Mouse (Mus musculus) heart, embryonic 16.5 days (tissue): Measurements from ENCODE around the gene Ssbp3. TPM values are rescaled to one million over a fixed set of nuclear protein-coding genes. Genes with fewer than 3 reads are reported as not detected.

Experiments used
- ATAC-seq: fragments of 200-750 bp; cut with Nextera tagmentation; replicated peaks from 2 replicates; pipeline ENCODE4 v1.8.0; 2017; ENCODE audit warnings: moderate number of reproducible peaks; ENCODE audit not compliant: insufficient read depth, low FRiP score; ENCODE audit errors: extremely low read depth
- H3K27ac ChIP-seq: fragments of 300-500 bp; sonication (generic); 2 replicates; pipeline ENCODE4 v1.5.1; 2014; ENCODE audit warnings: mild to moderate bottlenecking, low read length, control low read depth, moderate library complexity
- H3K27me3 ChIP-seq: fragments of 300-500 bp; sonication (generic); 2 replicates; pipeline ENCODE4 v1.6.1; 2014; ENCODE audit warnings: low read length, mixed read lengths; ENCODE audit not compliant: control insufficient read depth, insufficient read depth
- H3K36me3 ChIP-seq: fragments of 300-500 bp; sonication (generic); 2 replicates; pipeline ENCODE4 v1.6.1; 2014; ENCODE audit not compliant: control insufficient read depth, insufficient read depth
- H3K4me1 ChIP-seq: fragments of 300-500 bp; sonication (generic); 2 replicates; pipeline ENCODE4 v1.6.1; 2014; ENCODE audit warnings: low read length, mixed read lengths; ENCODE audit not compliant: control insufficient read depth, insufficient read depth
- H3K4me2 ChIP-seq: fragments of 300-500 bp; sonication (generic); 2 replicates; pipeline ENCODE4 v1.6.1; 2014; ENCODE audit warnings: low read depth, mild to moderate bottlenecking, control low read depth, low read length
- H3K4me3 ChIP-seq: fragments of 300-500 bp; sonication (generic); 2 replicates; pipeline ENCODE4 v1.5.1; 2014; ENCODE audit warnings: mild to moderate bottlenecking, control low read depth, low read length
- H3K9ac ChIP-seq: fragments of 300-500 bp; sonication (generic); 2 replicates; pipeline ENCODE4 v1.6.1; 2014; ENCODE audit warnings: low read length, control low read depth
- H3K9me3 ChIP-seq: fragments of 300-500 bp; sonication (generic); replicated peaks from 2 replicates; pipeline ENCODE4 v1.6.1; 2016; ENCODE audit warnings: low read length; ENCODE audit not compliant: control insufficient read depth
- WGBS: fragments of 180-500 bp; shearing (Covaris S2); extraction: QIAGEN DNeasy Blood & Tissue Kit; methylation state at CpG from one replicate; pipeline ENCODE4 v1.1.7; 2014; 5-methylcytosine and 5-hydroxymethylcytosine counted together
- polyA plus RNA-seq: library from polyadenylated mRNA; unstranded; fragments of >200 nt; fragmentation: Nextera tagmentation; extraction: Ambion mirVana; gene quantifications from 2 replicates; pipeline ENCODE4 v1.2.1, GENCODE M21; 2015

Gene Ssbp3
- polyA plus RNA-seq, 1 experiment from 2014 or later, result 52.9 TPM

DNA sequence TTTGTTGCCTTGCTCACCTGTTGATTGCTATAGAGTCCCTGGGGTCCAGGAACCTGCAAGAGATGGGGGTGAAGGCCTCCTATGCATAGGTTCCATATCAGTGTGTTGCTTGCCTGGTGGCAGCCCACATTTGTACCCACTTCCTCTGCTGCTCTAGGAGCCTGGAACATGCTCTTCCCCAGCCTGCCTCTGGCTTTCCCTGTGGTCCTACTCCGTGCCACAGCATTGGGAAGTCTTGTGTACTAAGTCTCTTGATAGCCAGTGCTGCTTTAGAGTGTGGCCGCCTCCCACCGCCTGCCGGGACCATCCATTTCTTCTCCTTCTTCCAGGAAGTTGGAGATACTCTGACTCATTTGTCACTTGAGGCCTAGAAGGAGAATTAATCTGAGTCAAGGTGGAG lies 13.7 kb downstream of the Ssbp3 start:
- Histone ChIP-seq H3K36me3 (peaks cover 14% of the 10 kb centered on the region), H3K27ac (no peak overlapping the region), H3K4me1 (peaks cover 29% of the 10 kb centered on the region), H3K9ac (no peak overlapping the region), H3K27me3 (no peaks in the 10 kb centered on the region), H3K4me2 (no peak overlapping the region), H3K9me3 (no peaks in the 10 kb centered on the region), H3K4me3 (no peak overlapping the region)
- no peak for ATAC-seq
- 84% methylated on average over 4 of the region's 4 CpGs for WGBS

DNA sequence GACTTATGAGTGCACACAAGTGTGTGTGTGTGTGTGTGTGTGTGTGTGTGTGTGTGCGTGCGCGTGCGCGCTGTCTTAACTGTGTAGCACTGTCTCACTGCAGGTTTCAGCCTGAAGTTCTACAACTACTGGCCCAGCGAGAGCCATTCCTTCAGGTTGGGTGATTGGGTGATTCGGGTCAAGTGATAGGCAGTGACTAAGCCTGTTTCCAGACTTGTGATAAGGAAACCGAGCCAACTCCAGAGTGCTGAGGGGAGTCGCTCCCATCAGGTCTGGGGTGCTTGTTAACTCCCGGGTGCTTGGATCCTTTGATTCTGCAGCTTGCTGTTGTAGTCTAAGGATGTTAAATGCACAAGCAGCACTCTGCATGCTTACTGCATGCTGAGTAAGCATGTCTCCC lies 14.4 kb downstream of the Ssbp3 start:
- no peak overlapping the region for H3K27ac ChIP-seq
- no peak for ATAC-seq
- WGBS, result 68% methylated on average over 10 of the region's 10 CpGs
- H3K9ac ChIP-seq, result no peak overlapping the region
- H3K4me2 ChIP-seq, result no peak overlapping the region
- H3K4me1 ChIP-seq, result peaks cover 29% of the 10 kb centered on the region
- H3K36me3 ChIP-seq, result peaks cover 9% of the 10 kb centered on the region; the same call in 1 of the 2 replicates
- no peaks in the 10 kb centered on the region for H3K9me3 ChIP-seq
- H3K27me3 ChIP-seq, result no peaks in the 10 kb centered on the region
- no peak overlapping the region for H3K4me3 ChIP-seq

DNA sequence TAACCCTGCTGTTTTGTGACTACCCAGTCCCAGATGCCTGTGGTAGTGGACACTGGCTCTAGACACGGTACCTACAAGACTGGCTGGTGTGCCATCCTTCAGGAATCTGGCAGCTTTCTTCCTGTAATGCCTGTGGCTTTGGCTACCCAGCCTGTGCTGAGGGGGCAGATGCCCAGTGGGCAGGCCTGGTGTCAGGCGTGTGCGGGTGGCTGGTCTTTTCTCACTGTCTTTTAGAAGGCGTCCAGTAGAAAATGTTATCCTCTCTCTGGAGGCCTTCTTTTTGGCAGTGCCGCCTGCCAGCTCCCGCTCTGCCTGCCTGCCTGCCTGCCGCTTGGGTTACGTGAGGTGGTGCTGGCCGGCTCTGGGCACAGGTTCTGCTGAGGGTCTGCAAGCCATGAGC lies 15.9 kb downstream of the Ssbp3 start:
- H3K36me3 ChIP-seq, result peaks cover 9% of the 10 kb centered on the region; the same call in 1 of the 2 replicates
- H3K4me1 ChIP-seq, result peaks cover 19% of the 10 kb centered on the region
- H3K4me2 ChIP-seq, result no peak overlapping the region
- ATAC-seq, result no peak
- WGBS, result 89% methylated on average over 9 of the region's 9 CpGs
- H3K9ac ChIP-seq, result no peak overlapping the region
- H3K27me3 ChIP-seq, result no peaks in the 10 kb centered on the region
- H3K4me3 ChIP-seq, result no peak overlapping the region
- H3K27ac ChIP-seq, result no peak overlapping the region
- no peaks in the 10 kb centered on the region for H3K9me3 ChIP-seq

DNA sequence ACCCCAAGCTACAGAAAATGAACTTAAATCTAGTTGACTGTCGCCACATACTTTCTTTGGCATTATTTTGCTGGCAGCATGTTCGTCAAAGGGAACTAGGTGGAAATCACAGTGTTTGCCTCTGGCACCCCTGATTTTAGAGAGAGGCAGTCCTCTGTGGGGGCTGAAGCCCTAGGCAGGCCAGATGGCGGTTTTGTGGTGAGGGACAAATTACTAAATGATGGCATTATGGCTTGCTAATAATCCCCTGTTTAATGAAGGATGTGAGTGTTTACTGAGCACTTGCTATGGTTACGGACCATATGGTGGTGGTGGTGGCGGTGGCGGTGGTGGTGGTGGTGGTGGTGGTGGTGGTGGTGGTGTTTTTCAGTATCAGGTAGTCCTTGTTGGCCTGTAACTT lies 16.5 kb downstream of the Ssbp3 start:
- WGBS, result 92% methylated on average over 6 of the region's 6 CpGs
- no peak overlapping the region for H3K9ac ChIP-seq
- ATAC-seq, result no peak
- H3K4me2 ChIP-seq, result no peak overlapping the region
- peaks cover 13% of the 10 kb centered on the region for H3K4me1 ChIP-seq
- H3K27ac ChIP-seq, result no peak overlapping the region
- H3K27me3 ChIP-seq, result no peaks in the 10 kb centered on the region
- H3K4me3 ChIP-seq, result no peak overlapping the region
- H3K36me3 ChIP-seq, result peaks cover 9% of the 10 kb centered on the region; the same call in 1 of the 2 replicates
- no peaks in the 10 kb centered on the region for H3K9me3 ChIP-seq

DNA sequence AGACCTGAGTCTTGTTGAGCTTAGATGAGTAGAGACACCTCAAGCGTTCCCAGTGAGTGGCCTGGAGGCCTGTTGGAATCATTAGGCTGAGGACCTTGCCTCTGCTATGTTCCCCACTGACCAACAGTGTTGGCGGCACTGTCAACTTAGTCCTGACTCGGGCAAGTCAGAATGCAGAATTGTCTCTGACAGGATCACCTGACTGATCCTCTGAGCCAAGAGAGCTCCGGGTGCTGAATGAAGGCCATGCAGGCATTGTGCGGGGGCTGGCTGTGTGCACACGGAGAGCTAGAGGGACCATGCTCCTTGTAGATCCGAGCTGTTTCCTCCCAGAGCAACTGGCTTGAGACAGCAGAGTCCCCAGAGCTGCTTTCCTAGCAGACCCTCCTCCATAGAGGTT lies 18.5 kb downstream of the Ssbp3 start:
- Histone ChIP-seq H3K4me3 (no peak overlapping the region), H3K9ac (no peak overlapping the region), H3K27me3 (no peaks in the 10 kb centered on the region), H3K4me1 (peaks cover 20% of the 10 kb centered on the region), H3K4me2 (no peak overlapping the region), H3K27ac (no peak overlapping the region), H3K9me3 (no peaks in the 10 kb centered on the region), H3K36me3 (no peaks in the 10 kb centered on the region; the same call in 1 of the 2 replicates)
- WGBS, result 50% methylated on average over 7 of the region's 7 CpGs
- ATAC-seq, result no peak; the same call in 1 of the 2 replicates

DNA sequence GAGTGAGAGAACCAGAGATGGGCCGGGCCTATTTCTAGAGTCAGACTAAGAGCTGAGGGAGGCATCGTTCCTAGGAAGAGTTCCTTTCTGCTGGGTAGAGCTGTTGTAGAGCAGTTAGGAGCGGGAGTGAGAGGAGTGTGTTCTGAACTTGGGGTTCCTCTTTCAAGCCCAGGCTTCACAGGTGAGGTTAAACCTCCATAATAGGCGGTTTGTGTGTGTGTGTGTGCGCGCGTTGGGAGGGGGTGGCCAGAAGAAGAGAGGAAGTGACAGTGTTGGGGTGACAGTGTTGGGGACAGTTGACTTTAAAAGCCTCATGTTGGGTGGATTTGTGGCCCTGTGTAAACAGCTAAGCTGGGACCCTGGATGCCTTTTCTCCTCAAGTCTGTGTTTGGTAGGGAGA lies 22.1 kb downstream of the Ssbp3 start:
- peak overlapping the region; percentile 28; the same call in 1 of the 2 replicates for H3K27ac ChIP-seq
- ATAC-seq, result no peak
- H3K9ac ChIP-seq, result no peak overlapping the region
- H3K4me3 ChIP-seq, result no peak overlapping the region
- H3K9me3 ChIP-seq, result no peaks in the 10 kb centered on the region
- no peaks in the 10 kb centered on the region for H3K36me3 ChIP-seq
- 85% methylated on average over 7 of the region's 7 CpGs for WGBS
- no peak overlapping the region for H3K4me2 ChIP-seq
- peaks cover 50% of the 10 kb centered on the region for H3K4me1 ChIP-seq
- no peaks in the 10 kb centered on the region for H3K27me3 ChIP-seq

DNA sequence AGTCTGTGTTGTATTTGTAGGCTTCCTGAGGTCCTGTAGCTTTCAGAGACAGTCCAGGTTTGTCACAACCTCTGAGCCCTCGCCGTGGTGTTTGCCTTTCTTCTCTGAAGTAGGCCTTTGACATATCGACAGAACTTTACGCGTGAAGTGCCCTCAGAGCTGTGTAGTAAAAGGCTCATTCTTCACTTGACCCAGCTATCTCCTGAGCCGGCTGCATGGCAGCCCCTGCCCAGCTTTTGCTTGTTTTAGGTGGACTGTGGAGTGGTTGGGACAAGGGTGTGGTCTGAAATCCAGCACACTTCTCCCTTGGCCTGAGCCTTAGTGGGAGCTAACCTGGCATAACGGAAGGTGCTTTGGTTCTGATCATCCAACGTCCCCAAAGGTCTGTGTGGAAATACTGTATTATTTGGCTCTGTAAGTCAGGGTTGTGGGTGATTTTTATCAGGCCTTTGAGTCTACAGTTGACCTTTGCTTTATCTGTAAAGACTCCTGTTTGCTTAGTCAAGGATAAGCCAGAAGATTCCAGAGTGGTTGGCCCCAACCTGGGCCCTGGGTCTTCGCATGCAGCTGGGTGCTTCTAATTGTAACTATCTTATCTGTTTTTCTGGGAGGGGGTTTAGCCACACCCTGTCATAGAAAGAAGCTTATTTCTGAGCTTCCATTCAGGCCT lies 23.4 kb downstream of the Ssbp3 start:
- Histone ChIP-seq H3K4me3 (no peak overlapping the region), H3K9ac (no peak overlapping the region), H3K27ac (peak overlapping the region; percentile 40), H3K36me3 (no peaks in the 10 kb centered on the region), H3K27me3 (no peaks in the 10 kb centered on the region), H3K4me1 (peaks cover 49% of the 10 kb centered on the region), H3K4me2 (no peak overlapping the region), H3K9me3 (no peaks in the 10 kb centered on the region)
- 49% methylated on average over 9 of the region's 9 CpGs for WGBS
- no peak for ATAC-seq

DNA sequence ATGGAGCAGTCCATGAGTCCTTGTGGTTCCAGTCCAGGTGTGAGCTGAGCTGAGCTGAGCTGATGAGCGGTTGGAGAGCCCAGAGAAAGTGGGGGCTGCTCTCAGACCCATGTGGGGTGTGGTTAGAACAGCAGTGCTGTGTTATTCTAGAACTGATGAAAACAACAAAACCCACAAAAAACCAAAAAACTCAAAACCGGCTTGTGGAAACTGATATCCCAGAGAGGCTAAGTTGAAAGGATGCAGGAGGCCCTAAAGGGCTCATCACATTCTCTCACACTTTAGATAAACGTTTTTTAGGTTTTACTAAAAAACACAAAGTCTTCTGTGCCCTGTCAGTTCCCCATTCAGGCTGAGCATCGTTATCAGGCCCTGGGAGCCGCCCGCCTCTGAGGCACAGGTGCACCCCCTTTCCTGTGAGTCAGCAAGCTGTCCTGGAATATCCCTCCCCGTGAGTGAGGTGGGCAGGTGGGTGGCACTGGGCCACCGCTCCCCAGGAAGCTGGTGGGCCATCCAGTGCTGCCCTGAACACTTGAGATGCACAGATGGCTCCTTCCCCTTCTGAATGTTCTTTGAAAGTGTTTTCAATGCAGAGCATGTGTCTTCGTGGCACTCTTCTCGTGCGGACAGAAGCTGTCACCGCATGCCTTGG lies 24.6 kb downstream of the Ssbp3 start:
- H3K4me3 ChIP-seq, result no peak overlapping the region

DNA sequence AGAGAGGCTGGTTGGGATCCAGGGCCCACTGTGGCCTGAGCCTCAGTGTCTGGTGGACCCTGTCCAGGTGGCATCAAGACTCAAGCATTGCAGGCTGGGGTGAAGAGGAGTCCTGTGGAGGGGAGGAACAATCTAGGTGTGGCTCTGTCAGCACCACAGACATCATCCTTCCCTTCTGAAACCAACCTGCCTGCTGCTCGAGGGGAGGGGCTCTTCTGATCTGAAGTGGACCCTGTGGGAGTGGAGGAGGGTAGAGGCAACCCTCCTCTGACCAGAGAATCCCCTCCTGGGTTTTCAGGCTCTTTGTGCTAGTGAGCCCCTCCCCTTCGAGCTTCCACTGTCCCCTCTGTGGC lies 25.1 kb downstream of the Ssbp3 start:
- H3K27ac ChIP-seq, result peak overlapping the region; percentile 64
- H3K4me1 ChIP-seq, result peaks cover 58% of the 10 kb centered on the region
- whole genome bisulfite sequencing, result 26% methylated on average over 2 of the region's 2 CpGs
- no peak; the same call in 1 of the 2 replicates for ATAC-seq
- H3K9me3 ChIP-seq, result no peaks in the 10 kb centered on the region
- H3K4me3 ChIP-seq, result no peak overlapping the region
- H3K4me2 ChIP-seq, result no peak overlapping the region
- no peak overlapping the region; the same call in 1 of the 2 replicates for H3K9ac ChIP-seq
- no peaks in the 10 kb centered on the region for H3K27me3 ChIP-seq
- H3K36me3 ChIP-seq, result no peaks in the 10 kb centered on the region

More for the DNA sequence above, 24.6 kb downstream of the Ssbp3 start:
- Histone ChIP-seq H3K36me3 (no peaks in the 10 kb centered on the region), H3K9me3 (no peaks in the 10 kb centered on the region), H3K27me3 (no peaks in the 10 kb centered on the region), H3K27ac (peak overlapping the region; percentile 64), H3K4me2 (no peak overlapping the region), H3K9ac (no peak overlapping the region), H3K4me1 (peaks cover 58% of the 10 kb centered on the region)
- ATAC-seq, result peak; percentile 42
- 52% methylated on average over 12 of the region's 12 CpGs for WGBS
